Mouse (Mus musculus): ENCODE measurements around the gene Phf3.

DNA sequence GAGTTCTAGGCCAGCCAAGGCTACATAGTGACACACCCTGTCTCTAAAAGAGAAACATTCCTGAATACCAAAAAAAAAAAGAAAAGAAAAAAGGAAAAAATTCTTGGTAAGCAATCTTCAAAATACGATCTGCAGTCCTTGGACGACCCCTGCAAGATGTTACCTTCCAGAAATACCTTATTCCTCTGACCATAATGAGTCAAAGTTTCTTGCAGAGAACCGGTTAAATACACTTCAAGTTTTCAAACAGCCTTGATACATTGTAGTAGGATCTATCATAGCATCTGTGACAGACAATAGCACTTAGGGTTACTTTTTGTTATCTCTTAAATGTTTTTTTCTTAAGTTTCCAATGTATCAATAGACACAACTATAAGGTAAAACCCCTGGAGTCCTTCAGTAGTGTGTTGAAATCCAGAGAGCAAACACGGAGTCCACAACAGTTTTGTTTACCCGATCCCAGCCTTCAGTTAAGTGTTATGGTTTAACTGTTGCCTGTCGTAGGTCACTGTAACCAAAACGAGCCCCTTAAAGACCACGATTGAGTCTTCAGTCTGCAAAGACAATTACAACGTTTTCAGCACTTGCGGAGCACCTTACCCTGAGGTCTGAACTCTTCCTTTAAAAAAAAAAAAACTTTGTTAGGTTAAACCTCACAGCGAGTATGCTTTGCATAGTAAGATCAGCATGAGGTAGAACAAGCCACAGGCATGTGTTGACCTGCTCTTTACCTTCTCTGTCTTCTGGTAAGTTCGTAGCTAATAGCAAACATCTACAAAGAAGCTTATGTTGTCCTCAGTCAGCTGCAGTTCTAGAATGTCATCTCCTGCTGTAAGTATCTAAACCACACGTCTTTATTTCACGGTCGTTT lies 775 bp upstream of the Phf3 start:
- TF ChIP-seq CHD2 (IDR thresholded peaks at IDR 0.05; ENCODE audit: low read depth, low read length): no peak
- no peak for TF ChIP-seq MAFK (IDR thresholded peaks at IDR 0.05; ENCODE audit: insufficient read depth, low read depth, low read length)
- peak; percentile 84 for TF ChIP-seq ZNF384 (IDR thresholded peaks at IDR 0.05; ENCODE audit: low read depth, low read length)
- TF ChIP-seq ZC3H11A (IDR thresholded peaks at IDR 0.05; ENCODE audit: borderline replicate concordance, low read depth, low read length): no peak
